Mouse (Mus musculus) ES-E14 (cell line): ENCODE data around the gene D13Ertd608e. TPM values are rescaled to one million over a fixed set of nuclear protein-coding genes. Genes with fewer than 3 reads are reported as not detected.

Source experiments
- DNase-seq: peaks from one replicate; pipeline ENCODE4 v3.0.0-alpha.2; 2013; ENCODE audit warnings: low read depth, low spot score
- H3K27ac ChIP-seq: 2 replicates; pipeline ENCODE4 v1.5.1; 2012; ENCODE audit warnings: low read depth, mild to moderate bottlenecking, low read length, moderate library complexity, mixed read lengths; ENCODE audit not compliant: poor library complexity, insufficient read depth, severe bottlenecking
- H3K36me3 ChIP-seq: 2 replicates; pipeline ENCODE4 v1.6.1; 2012; ENCODE audit warnings: mild to moderate bottlenecking, low read length, moderate library complexity, mixed read lengths; ENCODE audit not compliant: control insufficient read depth, poor library complexity, insufficient read depth, severe bottlenecking
- H3K4me1 ChIP-seq, 2 experiments: fragments of 150-350 bp in 1 of 2; sonication (generic) in 1 of 2; 2 replicates each; pipeline ENCODE4 v1.6.1; 2012; ENCODE audit warnings: low read length in 2 of 2, mild to moderate bottlenecking in 1 of 2, mixed read lengths in 1 of 2; ENCODE audit not compliant: control insufficient read depth in 2 of 2, insufficient read depth in 2 of 2, poor library complexity in 1 of 2
- H3K4me3 ChIP-seq, 2 experiments: fragments of 150-350 bp in 1 of 2; sonication (generic) in 1 of 2; 2 replicates each; pipeline ENCODE4 v1.5.1; 2012; ENCODE audit warnings: low read length in 2 of 2, low read depth in 1 of 2, mild to moderate bottlenecking in 1 of 2, mixed read lengths in 1 of 2; ENCODE audit not compliant: insufficient read depth in 1 of 2, poor library complexity in 1 of 2, severe bottlenecking in 1 of 2
- H3K9ac ChIP-seq: 2 replicates; pipeline ENCODE4 v1.6.1; 2012; ENCODE audit warnings: low read depth, mild to moderate bottlenecking, low read length, mixed read lengths; ENCODE audit not compliant: poor library complexity, insufficient read depth, severe bottlenecking
- H3K9me3 ChIP-seq: fragments of 150-350 bp; sonication (generic); 2 replicates; pipeline ENCODE4 v1.6.1; 2012; ENCODE audit warnings: low read depth, mild to moderate bottlenecking, low read length; ENCODE audit not compliant: control insufficient read depth, insufficient read depth
- CHD2 ChIP-seq: IDR thresholded peaks from 2 replicates; pipeline ENCODE4 v1.6.1; 2014; ENCODE audit warnings: mild to moderate bottlenecking, low read depth, low read length, inconsistent platforms
- HCFC1 ChIP-seq: IDR thresholded peaks from 2 replicates; pipeline ENCODE4 v1.6.1; 2012; ENCODE audit warnings: low read length, inconsistent platforms, borderline replicate concordance; ENCODE audit not compliant: insufficient read depth
- MAFK ChIP-seq: IDR thresholded peaks from 2 replicates; pipeline ENCODE4 v1.6.1; 2014; ENCODE audit warnings: mild to moderate bottlenecking, low read depth, low read length, inconsistent platforms; ENCODE audit not compliant: insufficient read depth
- ZC3H11A ChIP-seq: IDR thresholded peaks from 2 replicates; pipeline ENCODE4 v1.6.1; 2012; ENCODE audit warnings: low read depth, mild to moderate bottlenecking, inconsistent platforms, low read length, borderline replicate concordance
- ZNF384 ChIP-seq: IDR thresholded peaks from 2 replicates; pipeline ENCODE4 v1.6.1; 2012; ENCODE audit warnings: low read depth, low read length, inconsistent platforms
- in situ Hi-C, 2 experiments: fragments of 600-800 bp; cut with MboI; formaldehyde crosslinking; loops; one replicate each; pipeline ENCODE4 v1.15.1; 2025; ENCODE audit warnings: low sequenced_read_pairs in 2 of 2, inconsistent platforms in 1 of 2; ENCODE audit not compliant: unreplicated experiment in 2 of 2
- total RNA-seq: library from RNA; depleted of rRNA; stranded (reverse); fragments of 300-350 nt; gene quantifications from 2 replicates; pipeline ENCODE4 v1.2.3, GENCODE M21; 2012

D13Ertd608e gene
- total RNA-seq, 1 experiment, result 7.9 TPM

- Histone ChIP-seq H3K9ac (no peak overlapping the region), H3K4me1 (peaks cover 0 to 2% of the 10 kb centered on the region in 2 experiments; a peak in 1 of 4 replicates), H3K36me3 (peaks cover 2% of the 10 kb centered on the region; the same call in 1 of the 2 replicates), H3K9me3 (no peaks in the 10 kb centered on the region), H3K27ac (no peak overlapping the region), H3K4me3 (no peak overlapping the region)
- in situ Hi-C loops, result no loop called here
- no peak for DNase-seq
- TF ChIP-seq HCFC1 (no peak), ZC3H11A (no peak), MAFK (no peak), ZNF384 (no peak), CHD2 (no peak)
Measured at GRCm38 (mm10) chr13:119792791-119793404, 42.9 kb upstream of the D13Ertd608e start.

GRCm38 (mm10) chr13:119797656-119798055 is 38.1 kb upstream of the D13Ertd608e start:
- H3K36me3 ChIP-seq, result no peaks in the 10 kb centered on the region
- no peaks in the 10 kb centered on the region for H3K9me3 ChIP-seq
- DNase-seq, result no peak
- H3K9ac ChIP-seq, result no peak overlapping the region
- no peaks in the 10 kb centered on the region for H3K4me1 ChIP-seq
- TF ChIP-seq CHD2 (no peak), ZNF384 (no peak), HCFC1 (no peak), ZC3H11A (no peak), MAFK (no peak)
- H3K4me3 ChIP-seq, result no peak overlapping the region
- H3K27ac ChIP-seq, result no peak overlapping the region
- in situ Hi-C loops, result no loop called here

DNA sequence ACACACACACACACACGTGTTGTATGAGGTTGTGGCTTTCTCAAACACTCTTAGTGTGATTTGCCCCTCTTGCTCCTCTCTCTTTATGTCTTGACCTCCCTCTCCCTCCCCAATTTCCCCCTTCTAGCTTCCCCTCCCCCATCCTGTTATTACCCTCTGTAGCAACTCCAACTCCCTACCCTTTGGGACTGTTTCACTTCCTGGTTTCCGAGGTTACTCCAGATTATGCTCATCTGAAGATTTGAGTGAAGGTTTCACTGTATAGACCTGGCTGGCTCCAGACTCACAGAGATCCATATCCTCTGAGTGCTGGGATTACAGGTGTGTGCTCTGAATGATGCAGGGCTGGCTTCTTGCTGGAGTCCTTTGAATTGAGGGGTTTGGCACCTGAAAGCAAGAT is 26.9 kb upstream of the D13Ertd608e start:
- in situ Hi-C loops, result no loop called here

DNA sequence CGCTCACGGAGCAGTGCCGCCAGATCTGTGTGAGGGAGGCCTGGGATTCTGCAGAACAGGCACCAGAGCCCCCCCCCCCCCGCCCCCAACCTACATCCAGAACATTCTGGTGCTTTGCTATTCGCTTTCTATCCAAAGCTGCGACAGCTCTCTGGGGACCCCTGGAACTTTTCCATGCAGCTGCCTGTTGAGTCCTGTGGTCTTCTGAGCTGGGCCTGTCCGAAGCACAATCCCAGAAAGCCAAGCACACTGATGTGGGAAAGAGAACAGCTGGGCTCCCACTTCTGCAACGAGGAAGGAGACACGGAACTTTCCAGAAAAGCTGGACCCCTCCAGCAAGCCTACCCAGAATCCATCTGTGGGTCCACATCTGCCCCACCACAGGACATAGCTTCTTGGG is 25.8 kb upstream of the D13Ertd608e start:
- H3K27ac ChIP-seq, result no peak overlapping the region
- in situ Hi-C loops, result no loop called here
- H3K9me3 ChIP-seq, result no peaks in the 10 kb centered on the region
- no peak overlapping the region for H3K4me3 ChIP-seq
- TF ChIP-seq HCFC1 (no peak), ZNF384 (no peak), MAFK (no peak), CHD2 (no peak), ZC3H11A (no peak)
- no peaks in the 10 kb centered on the region for H3K4me1 ChIP-seq
- H3K9ac ChIP-seq, result no peak overlapping the region
- no peak for DNase-seq
- no peaks in the 10 kb centered on the region for H3K36me3 ChIP-seq

More for the DNA sequence above, 26.9 kb upstream of the D13Ertd608e start:
- no peak for TF ChIP-seq MAFK
- TF ChIP-seq HCFC1, result no peak
- no peak for TF ChIP-seq ZNF384
- no peak for TF ChIP-seq ZC3H11A
- TF ChIP-seq CHD2, result no peak
- Histone ChIP-seq H3K9ac (no peak overlapping the region), H3K4me1 (no peaks in the 10 kb centered on the region), H3K27ac (no peak overlapping the region), H3K4me3 (no peak overlapping the region), H3K36me3 (no peaks in the 10 kb centered on the region), H3K9me3 (no peaks in the 10 kb centered on the region)
- no peak for DNase-seq

- Histone ChIP-seq H3K9me3 (no peaks in the 10 kb centered on the region), H3K36me3 (no peaks in the 10 kb centered on the region), H3K4me3 (no peak overlapping the region), H3K9ac (no peak overlapping the region), H3K4me1 (no peaks in the 10 kb centered on the region), H3K27ac (no peak overlapping the region)
- no peak for TF ChIP-seq MAFK
- no peak for TF ChIP-seq ZC3H11A
- TF ChIP-seq HCFC1, result no peak
- DNase-seq, result no peak
- in situ Hi-C loops, result no loop called here
Measured at GRCm38 (mm10) chr13:119816798-119817197, 19.0 kb upstream of the D13Ertd608e start.
